Comparison of ENCODE assay signal across 8 mouse cellular contexts in genomic region chr7:45458748-45459563, GRCm38 (mm10). TPM values are rescaled to one million over a fixed set of nuclear protein-coding genes. Genes with fewer than 3 reads are reported as not detected.
DNase-seq lines count a peak whose midpoint lies in the region; ATAC-seq lines count a peak whose summit lies in the region.

No protein-coding gene starts in this region.

- intact Hi-C loops in left cerebral cortex, postnatal 14 days (cut with DNase I), result no loop called here

- H3K27me3 ChIP-seq in hindbrain, embryonic 16.5 days (replicated peaks; ENCODE audit: control insufficient read depth, insufficient read depth, low read length), result no peaks in the 10 kb centered on the region
- H3K27me3 ChIP-seq in megakaryocyte, embryonic 14.5 days (replicated peaks), result no peaks in the 10 kb centered on the region

- H3K4me2 ChIP-seq in hindbrain, embryonic 16.5 days (ENCODE audit: low read length), result peak overlapping the region; percentile 90

- H3K4me1 ChIP-seq in hindbrain, embryonic 16.5 days (ENCODE audit: control insufficient read depth, insufficient read depth, low read depth, low read length), result peaks cover 33% of the 10 kb centered on the region
- peaks cover 62% of the 10 kb centered on the region for H3K4me1 ChIP-seq in megakaryocyte, embryonic 14.5 days

- peak overlapping the region; percentile 68 for H3K9ac ChIP-seq in hindbrain, embryonic 16.5 days (ENCODE audit: low read depth, low read length)

- H3K27ac ChIP-seq in hindbrain, embryonic 16.5 days (ENCODE audit: low read depth, low read length), result peak overlapping the region; percentile 93

- H3K36me3 ChIP-seq in hindbrain, embryonic 16.5 days (ENCODE audit: control insufficient read depth, insufficient read depth, low read length), result peaks cover 15% of the 10 kb centered on the region
- peaks cover 86% of the 10 kb centered on the region for H3K36me3 ChIP-seq in megakaryocyte, embryonic 14.5 days (replicated peaks; ENCODE audit: low read length)

- peak; percentile 70 for DNase-seq in T-cell, adult 2 months (ENCODE audit: low spot score)
- peak; percentile 89 to 96 for DNase-seq in cerebellum, postnatal 14 days
- peak; percentile 59 for DNase-seq in gastrocnemius, adult 18-20 months (ENCODE audit: low spot score)
- peak; percentile 78 to 80 for DNase-seq in left cerebral cortex, postnatal 14 days (ENCODE audit: low spot score in 2 of 2)
- DNase-seq in right cerebral cortex, postnatal 10 days (ENCODE audit: low spot score in 2 of 2), result peak; percentile 86 to 89
- DNase-seq in urinary bladder, postnatal 10 days (ENCODE audit: low spot score), result peak; percentile 58

- peak overlapping the region; percentile 60 for H3K4me3 ChIP-seq in hindbrain, embryonic 16.5 days (ENCODE audit: low read length)
- peak overlapping the region; percentile 99 for H3K4me3 ChIP-seq in megakaryocyte, embryonic 14.5 days (replicated peaks)

- peak; percentile 66 for ATAC-seq in hindbrain, embryonic 16.5 days

- WGBS in hindbrain, embryonic 16.5 days, result under 1% methylated on average over 42 of the region's 43 CpGs

- H3K9me3 ChIP-seq in hindbrain, embryonic 16.5 days (ENCODE audit: control insufficient read depth, low read length), result no peaks in the 10 kb centered on the region
- no peaks in the 10 kb centered on the region for H3K9me3 ChIP-seq in megakaryocyte, embryonic 14.5 days

RNA-seq across cellular contexts. Expression of gene Ftl1, which starts 0.7 kb away (rescaled TPM):
- 100 to 1,000 TPM; 109 to 151 TPM for total RNA-seq in gastrocnemius, adult 18-20 months (2021)
- polyA plus RNA-seq in hindbrain, embryonic 16.5 days (2015; fragmentation: Nextera tagmentation; extraction: Ambion mirVana), result 5,303 and 5,527 TPM in 2 replicates
- total RNA-seq in left cerebral cortex, postnatal 14 days (2021), result 100 to 1,000 TPM; 287 to 302 TPM
- 24,502 and 30,989 TPM in 2 replicates for polyA plus RNA-seq in megakaryocyte, embryonic 14.5 days (2012; ENCODE audit: insufficient read depth, low replicate concordance)

RNA-seq across cellular contexts. Expression of gene Bax, which starts 7.7 kb away (rescaled TPM):
- 10 to 100 TPM; 14.2 to 16.6 TPM for total RNA-seq in gastrocnemius, adult 18-20 months (2021)
- polyA plus RNA-seq in hindbrain, embryonic 16.5 days (2015; fragmentation: Nextera tagmentation; extraction: Ambion mirVana), result 226 and 242 TPM in 2 replicates
- total RNA-seq in left cerebral cortex, postnatal 14 days (2021), result 10 to 100 TPM; 75.0 to 81.0 TPM
- 502 and 597 TPM in 2 replicates for polyA plus RNA-seq in megakaryocyte, embryonic 14.5 days (2012; ENCODE audit: insufficient read depth, low replicate concordance)

RNA-seq across cellular contexts. Expression of gene Ruvbl2, which starts 21.1 kb away (rescaled TPM):
- 10 to 100 TPM; 26.6 to 27.9 TPM for total RNA-seq in gastrocnemius, adult 18-20 months (2021)
- polyA plus RNA-seq in hindbrain, embryonic 16.5 days (2015; fragmentation: Nextera tagmentation; extraction: Ambion mirVana), result 94.3 and 108 TPM in 2 replicates
- 10 to 100 TPM; 32.1 to 35.6 TPM for total RNA-seq in left cerebral cortex, postnatal 14 days (2021)
- 90.5 and 244 TPM in 2 replicates for polyA plus RNA-seq in megakaryocyte, embryonic 14.5 days (2012; ENCODE audit: insufficient read depth, low replicate concordance)

RNA-seq across cellular contexts. Expression of gene Tulp2, which starts 22.7 kb away (rescaled TPM):
- total RNA-seq in gastrocnemius, adult 18-20 months (2021), result not detected
- 0.20 and 0.30 TPM in 2 replicates for polyA plus RNA-seq in hindbrain, embryonic 16.5 days (2015; fragmentation: Nextera tagmentation; extraction: Ambion mirVana)
- total RNA-seq in left cerebral cortex, postnatal 14 days (2021), result not detected
- not detected in 2 replicates for polyA plus RNA-seq in megakaryocyte, embryonic 14.5 days (2012; ENCODE audit: insufficient read depth, low replicate concordance)

RNA-seq across cellular contexts. Expression of gene Gys1, which starts 24.3 kb away (rescaled TPM):
- total RNA-seq in gastrocnemius, adult 18-20 months (2021), result 100 to 1,000 TPM; 321 to 326 TPM
- 25.5 and 28.7 TPM in 2 replicates for polyA plus RNA-seq in hindbrain, embryonic 16.5 days (2015; fragmentation: Nextera tagmentation; extraction: Ambion mirVana)
- 10 to 100 TPM; 14.4 to 16.3 TPM for total RNA-seq in left cerebral cortex, postnatal 14 days (2021)
- polyA plus RNA-seq in megakaryocyte, embryonic 14.5 days (2012; ENCODE audit: insufficient read depth, low replicate concordance), result 33.8 and 44.5 TPM in 2 replicates

Comparison
In these comparisons a context has a peak if more than half of its experiments do, and no peak if none do; other contexts are left out.
1. Peak in every context shown above with its lines: DNase-seq, ATAC-seq, H3K4me3 ChIP-seq and H3K27ac ChIP-seq.
2. RNA of gene Bax, which starts 7.7 kb away (total RNA-seq): 75.0 to 81.0 TPM in left cerebral cortex, postnatal 14 days; 14.2 to 16.6 TPM in gastrocnemius, adult 18-20 months; every median in the first group is over 4 times any median in the second.